9 mouse cellular contexts compared by ENCODE assay signal in the genomic region with DNA sequence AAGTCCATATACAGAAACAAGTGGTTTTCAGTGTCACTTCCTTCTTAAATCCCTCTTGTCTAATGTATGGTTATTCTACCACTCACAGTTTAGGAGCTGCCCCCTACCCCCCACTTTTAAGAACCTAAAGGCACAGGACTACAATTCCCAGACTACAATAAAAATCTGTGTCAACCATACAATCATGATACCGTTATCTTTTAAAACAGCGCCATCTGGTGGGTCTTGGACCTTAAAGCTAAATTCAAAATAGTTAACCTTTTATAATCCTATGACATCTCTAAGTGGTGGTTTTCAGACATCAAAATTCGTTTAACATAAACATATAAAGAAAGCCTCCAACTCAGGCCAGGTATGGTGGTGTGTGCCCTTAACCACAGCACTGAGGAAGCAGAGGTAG. TPM values are rescaled to one million over a fixed set of nuclear protein-coding genes. Genes with fewer than 3 reads are reported as not detected.
DNase-seq lines count a peak whose midpoint lies in the region; ATAC-seq and TF ChIP-seq lines count a peak whose summit lies in the region.
"Had no signal": no experiment of that assay in that cellular context is flagged by ENCODE, and none has a peak within 500 bp of the region (broad histone marks: within the 10 kb centered on the region; RNA-seq: fewer than 3 reads in every experiment).

No protein-coding gene starts in this region.

- ATAC-seq in forebrain, embryonic 14.5 days, result no peak
- no peak for ATAC-seq in forebrain, embryonic 15.5 days (replicated peaks)
- no peak for ATAC-seq in liver, postnatal 0 days

- H3K36me3 ChIP-seq in forebrain, embryonic 14.5 days (ENCODE audit: control insufficient read depth, insufficient read depth, low read length), result peaks cover 23% of the 10 kb centered on the region
- H3K36me3 ChIP-seq in forebrain, embryonic 15.5 days, result peaks cover 14% of the 10 kb centered on the region
- peaks cover 19% of the 10 kb centered on the region for H3K36me3 ChIP-seq in liver, postnatal 0 days (replicated peaks; ENCODE audit: insufficient read depth, low read length)

- H3K4me3 ChIP-seq in forebrain, embryonic 14.5 days (ENCODE audit: low read depth, low read length), result no peak overlapping the region
- no peak overlapping the region for H3K4me3 ChIP-seq in forebrain, embryonic 15.5 days
- no peak overlapping the region for H3K4me3 ChIP-seq in liver, postnatal 0 days (ENCODE audit: low read depth, low read length)
- H3K4me3 ChIP-seq: limb, embryonic 13.5 days had no signal

- H3K9ac ChIP-seq in forebrain, embryonic 14.5 days (ENCODE audit: low read length), result no peak overlapping the region
- no peak overlapping the region for H3K9ac ChIP-seq in forebrain, embryonic 15.5 days (replicated peaks)
- H3K9ac ChIP-seq in liver, postnatal 0 days (replicated peaks), result no peak overlapping the region
- H3K9ac ChIP-seq: limb, embryonic 13.5 days had no signal

- TF ChIP-seq CTCF in liver, postnatal 0 days (IDR thresholded peaks at IDR 0.05; ENCODE audit: low read depth), result peak; percentile 70

- TF ChIP-seq EP300 in liver, postnatal 0 days (IDR thresholded peaks at IDR 0.05; ENCODE audit: low read depth), result no peak

- no peaks in the 10 kb centered on the region for H3K27me3 ChIP-seq in forebrain, embryonic 14.5 days (replicated peaks; ENCODE audit: control insufficient read depth, insufficient read depth, low read length)
- H3K27me3 ChIP-seq in forebrain, embryonic 15.5 days, result no peaks in the 10 kb centered on the region
- no peaks in the 10 kb centered on the region for H3K27me3 ChIP-seq in liver, postnatal 0 days (ENCODE audit: insufficient read depth, low read length)
- H3K27me3 ChIP-seq: limb, embryonic 13.5 days had no signal

- no peak overlapping the region for H3K4me2 ChIP-seq in forebrain, embryonic 14.5 days (ENCODE audit: low read length)
- no peak overlapping the region for H3K4me2 ChIP-seq in forebrain, embryonic 15.5 days (replicated peaks)
- H3K4me2 ChIP-seq in liver, postnatal 0 days (ENCODE audit: low read depth, low read length), result no peak overlapping the region
- H3K4me2 ChIP-seq: limb, embryonic 13.5 days had no signal

- DNase-seq in forebrain, embryonic 14.5 days (ENCODE audit: low spot score), result peak; percentile 93
- DNase-seq in urinary bladder, adult 18-20 months (ENCODE audit: low spot score in 2 of 2), result peak; percentile 26 to 28
- DNase-seq in urinary bladder, postnatal 4 days (ENCODE audit: low spot score in 2 of 2), result no peak
- DNase-seq in cerebellum, postnatal 25 days, result peak; percentile 53 to 80
- DNase-seq in kidney, adult 8-10 months, result peak; percentile 51 to 63
- peak; percentile 60 for DNase-seq in liver, postnatal 0 days
- DNase-seq in spleen, postnatal 36 days (ENCODE audit: low spot score in 2 of 2), result peak; percentile 22 to 64

- WGBS in forebrain, embryonic 14.5 days, result 9% methylated on average over 3 of the region's 3 CpGs
- WGBS in forebrain, embryonic 15.5 days, result 11% methylated on average over 3 of the region's 3 CpGs
- WGBS in liver, postnatal 0 days (ENCODE audit: insufficient replicate concordance), result 7% methylated on average over 3 of the region's 3 CpGs

- no peak overlapping the region for H3K27ac ChIP-seq in forebrain, embryonic 14.5 days (ENCODE audit: low read depth, low read length)
- no peak overlapping the region for H3K27ac ChIP-seq in forebrain, embryonic 15.5 days (replicated peaks)
- H3K27ac ChIP-seq in liver, postnatal 0 days (ENCODE audit: low read depth), result no peak overlapping the region
- H3K27ac ChIP-seq: limb, embryonic 13.5 days had no signal

- no peaks in the 10 kb centered on the region for H3K9me3 ChIP-seq in forebrain, embryonic 14.5 days (replicated peaks; ENCODE audit: control insufficient read depth, low read length)
- H3K9me3 ChIP-seq in forebrain, embryonic 15.5 days, result no peaks in the 10 kb centered on the region
- H3K9me3 ChIP-seq in liver, postnatal 0 days (ENCODE audit: low read length), result no peaks in the 10 kb centered on the region
- H3K9me3 ChIP-seq: limb, embryonic 13.5 days had no signal

- H3K4me1 ChIP-seq in forebrain, embryonic 14.5 days (ENCODE audit: control insufficient read depth, insufficient read depth, low read length), result peaks cover 9% of the 10 kb centered on the region
- peaks cover 24% of the 10 kb centered on the region for H3K4me1 ChIP-seq in forebrain, embryonic 15.5 days
- peaks cover 12% of the 10 kb centered on the region for H3K4me1 ChIP-seq in liver, postnatal 0 days (ENCODE audit: insufficient read depth)

RNA-seq across cellular contexts. Expression of a gene that starts 4.8 kb away (rescaled TPM):
- polyA plus RNA-seq in forebrain, embryonic 14.5 days (2014; fragmentation: Nextera tagmentation; extraction: Ambion mirVana), result 16.5 and 23.1 TPM in 2 replicates
- 27.0 and 27.8 TPM in 2 replicates for polyA plus RNA-seq in forebrain, embryonic 15.5 days (2015; fragmentation: Nextera tagmentation; extraction: Ambion mirVana)
- polyA plus RNA-seq in liver, postnatal 0 days (2015; fragmentation: Nextera tagmentation; extraction: Ambion mirVana), result 5.1 and 5.6 TPM in 2 replicates

RNA-seq across cellular contexts. Expression of a gene that starts 6.1 kb away (rescaled TPM):
- polyA plus RNA-seq in forebrain, embryonic 14.5 days (2014; fragmentation: Nextera tagmentation; extraction: Ambion mirVana), result 37.4 and 40.3 TPM in 2 replicates
- 49.8 and 49.9 TPM in 2 replicates for polyA plus RNA-seq in forebrain, embryonic 15.5 days (2015; fragmentation: Nextera tagmentation; extraction: Ambion mirVana)
- 20.9 and 22.6 TPM in 2 replicates for polyA plus RNA-seq in liver, postnatal 0 days (2015; fragmentation: Nextera tagmentation; extraction: Ambion mirVana)

RNA-seq across cellular contexts. Expression of a gene that starts 42.2 kb away (rescaled TPM):
- 111 and 115 TPM in 2 replicates for polyA plus RNA-seq in forebrain, embryonic 14.5 days (2014; fragmentation: Nextera tagmentation; extraction: Ambion mirVana)
- 100 and 106 TPM in 2 replicates for polyA plus RNA-seq in forebrain, embryonic 15.5 days (2015; fragmentation: Nextera tagmentation; extraction: Ambion mirVana)
- 25.1 and 25.9 TPM in 2 replicates for polyA plus RNA-seq in liver, postnatal 0 days (2015; fragmentation: Nextera tagmentation; extraction: Ambion mirVana)

RNA-seq across cellular contexts. Expression of a gene that starts 57.0 kb away (rescaled TPM):
- polyA plus RNA-seq in forebrain, embryonic 14.5 days (2014; fragmentation: Nextera tagmentation; extraction: Ambion mirVana), result 0.08 and 0.09 TPM in 2 replicates
- polyA plus RNA-seq in forebrain, embryonic 15.5 days (2015; fragmentation: Nextera tagmentation; extraction: Ambion mirVana), result 0.05 TPM in 1 of 2 replicates, not detected in the other
- polyA plus RNA-seq in liver, postnatal 0 days (2015; fragmentation: Nextera tagmentation; extraction: Ambion mirVana), result 0.06 and 0.09 TPM in 2 replicates

RNA-seq across cellular contexts. Expression of a gene that starts 59.0 kb away (rescaled TPM):
- 5.9 and 7.0 TPM in 2 replicates for polyA plus RNA-seq in forebrain, embryonic 14.5 days (2014; fragmentation: Nextera tagmentation; extraction: Ambion mirVana)
- polyA plus RNA-seq in forebrain, embryonic 15.5 days (2015; fragmentation: Nextera tagmentation; extraction: Ambion mirVana), result 5.7 and 7.3 TPM in 2 replicates
- 0.54 and 0.56 TPM in 2 replicates for polyA plus RNA-seq in liver, postnatal 0 days (2015; fragmentation: Nextera tagmentation; extraction: Ambion mirVana)

Comparison
In these comparisons a context has a peak if more than half of its experiments do, and no peak if none do; other contexts are left out.
1. DNase-seq: peak in forebrain, embryonic 14.5 days (single experiment), urinary bladder, adult 18-20 months (2 of 2), cerebellum, postnatal 25 days (2 of 2), kidney, adult 8-10 months (2 of 2), liver, postnatal 0 days (single experiment) and spleen, postnatal 36 days (2 of 2); none in urinary bladder, postnatal 4 days (0 of 2).